Mouse (Mus musculus) liver, adult 2 months (tissue): ENCODE results near the gene Cdh23. TPM values are rescaled to one million over a fixed set of nuclear protein-coding genes. Genes with fewer than 3 reads are reported as not detected.
A peak's percentile ranks its signal among the peaks of the same experiment; 100 is the strongest.

Experiments used
- DNase-seq: peaks from one replicate; pipeline ENCODE4 v3.0.0-alpha.2; 2011; ENCODE audit warnings: low read depth, low spot score; ENCODE audit errors: extremely low read depth
- H3K27ac ChIP-seq: fragments of 200-500 bp; replicated peaks from 2 replicates; pipeline ENCODE4 v1.5.1; 2012; ENCODE audit warnings: low read depth, mild to moderate bottlenecking, control low read depth, inconsistent platforms, low read length; ENCODE audit not compliant: insufficient read depth
- H3K27me3 ChIP-seq: fragments of 200-500 bp; 2 replicates; pipeline ENCODE4 v1.6.1; 2012; ENCODE audit warnings: mild to moderate bottlenecking, moderate library complexity, low read length, inconsistent platforms; ENCODE audit not compliant: control insufficient read depth, insufficient read depth
- H3K36me3 ChIP-seq: fragments of 200-500 bp; 2 replicates; pipeline ENCODE4 v1.6.1; 2012; ENCODE audit warnings: low read length, inconsistent platforms; ENCODE audit not compliant: control insufficient read depth, insufficient read depth
- H3K4me1 ChIP-seq: fragments of 200-500 bp; 2 replicates; pipeline ENCODE4 v1.6.1; 2011; ENCODE audit warnings: low read length; ENCODE audit not compliant: control insufficient read depth, insufficient read depth
- H3K4me3 ChIP-seq: fragments of 200-500 bp; 2 replicates; pipeline ENCODE4 v1.5.1; 2011; ENCODE audit warnings: low read depth, mild to moderate bottlenecking, control low read depth, low read length, moderate library complexity; ENCODE audit not compliant: insufficient read depth
- H3K79me2 ChIP-seq: fragments of 200-500 bp; 2 replicates; pipeline ENCODE4 v1.6.1; 2012; ENCODE audit warnings: inconsistent platforms, mild to moderate bottlenecking, low read length, moderate library complexity; ENCODE audit not compliant: control insufficient read depth, insufficient read depth
- H3K9ac ChIP-seq: fragments of 200-500 bp; 2 replicates; pipeline ENCODE4 v1.6.1; 2012; ENCODE audit warnings: low read depth, mild to moderate bottlenecking, control low read depth, inconsistent platforms, low read length
- CTCF ChIP-seq: fragments of 200-500 bp; IDR thresholded peaks from 2 replicates; pipeline ENCODE4 v1.5.1; 2011; ENCODE audit warnings: low read depth, low read length, control low read depth
- POLR2A ChIP-seq: fragments of 200-500 bp; IDR thresholded peaks from 2 replicates; pipeline ENCODE4 v1.6.1; 2011; ENCODE audit warnings: low read length, control low read depth; ENCODE audit not compliant: insufficient read depth; ENCODE audit errors: extremely low read depth
- WGBS: fragments of 180-500 bp; shearing (Covaris S2); methylation state at CpG from one replicate; pipeline ENCODE4 v1.1.7; 2018; 5-methylcytosine and 5-hydroxymethylcytosine counted together
- polyA plus RNA-seq: library from polyadenylated mRNA; depleted of rRNA; stranded (reverse); fragments of >200 nt; gene quantifications from 2 replicates; pipeline ENCODE4 v1.2.3, GENCODE M21; 2012
- total RNA-seq: library from RNA; depleted of rRNA; stranded (reverse); fragments of >200 nt; gene quantifications from 2 replicates; pipeline ENCODE4 v1.2.3, GENCODE M21; 2014

Gene Cdh23
- total and polyA plus RNA-seq, 2 experiments = not detected

- Histone ChIP-seq H3K27ac (no peak overlapping the region), H3K79me2 (no peaks in the 10 kb centered on the region), H3K4me1 (no peaks in the 10 kb centered on the region), H3K9ac (no peak overlapping the region), H3K27me3 (no peaks in the 10 kb centered on the region), H3K4me3 (no peak overlapping the region), H3K36me3 (no peaks in the 10 kb centered on the region)
- no peak for TF ChIP-seq CTCF
- TF ChIP-seq POLR2A = no peak
- 11% methylated on average over 14 of the region's 14 CpGs for WGBS
- DNase-seq = no peak
Observed at GRCm38 (mm10) chr10:60536098-60536811, 160.0 kb downstream of the Cdh23 start.

GRCm38 (mm10) chr10:60532502-60532901 lies 163.8 kb downstream of the Cdh23 start:
- Histone ChIP-seq H3K27ac (no peak overlapping the region), H3K4me1 (no peaks in the 10 kb centered on the region), H3K27me3 (no peaks in the 10 kb centered on the region), H3K9ac (no peak overlapping the region), H3K4me3 (no peak overlapping the region), H3K36me3 (no peaks in the 10 kb centered on the region), H3K79me2 (no peaks in the 10 kb centered on the region)
- TF ChIP-seq CTCF = no peak
- TF ChIP-seq POLR2A = no peak
- 77% methylated on average over 4 of the region's 4 CpGs for WGBS
- no peak for DNase-seq

- Histone ChIP-seq H3K36me3 (no peaks in the 10 kb centered on the region), H3K4me3 (no peak overlapping the region), H3K9ac (no peak overlapping the region), H3K79me2 (no peaks in the 10 kb centered on the region), H3K27me3 (no peaks in the 10 kb centered on the region), H3K27ac (no peak overlapping the region), H3K4me1 (no peaks in the 10 kb centered on the region)
- WGBS = 47% methylated on average over 2 of the region's 2 CpGs
- peak; percentile 14 for DNase-seq
- TF ChIP-seq CTCF (peak; percentile 78), POLR2A (no peak)
Observed at GRCm38 (mm10) chr10:60531349-60531748, 164.9 kb downstream of the Cdh23 start.

GRCm38 (mm10) chr10:60530633-60531032 lies 165.7 kb downstream of the Cdh23 start:
- H3K27ac ChIP-seq = no peak overlapping the region
- H3K36me3 ChIP-seq = no peaks in the 10 kb centered on the region
- WGBS = 58% methylated on average over 10 of the region's 10 CpGs
- TF ChIP-seq CTCF (no peak), POLR2A (no peak)
- H3K4me3 ChIP-seq = no peak overlapping the region
- no peaks in the 10 kb centered on the region for H3K4me1 ChIP-seq
- H3K9ac ChIP-seq = no peak overlapping the region
- H3K27me3 ChIP-seq = no peaks in the 10 kb centered on the region
- H3K79me2 ChIP-seq = no peaks in the 10 kb centered on the region
- no peak for DNase-seq

GRCm38 (mm10) chr10:60527949-60528348 lies 168.3 kb downstream of the Cdh23 start:
- H3K27ac ChIP-seq = no peak overlapping the region
- WGBS = 70% methylated on average over 7 of the region's 7 CpGs
- TF ChIP-seq CTCF = no peak
- no peak for TF ChIP-seq POLR2A
- H3K36me3 ChIP-seq = no peaks in the 10 kb centered on the region
- no peak overlapping the region for H3K9ac ChIP-seq
- no peaks in the 10 kb centered on the region for H3K27me3 ChIP-seq
- no peaks in the 10 kb centered on the region for H3K4me1 ChIP-seq
- DNase-seq = no peak
- H3K79me2 ChIP-seq = no peaks in the 10 kb centered on the region
- no peak overlapping the region for H3K4me3 ChIP-seq

GRCm38 (mm10) chr10:60525081-60525480 lies 171.2 kb downstream of the Cdh23 start:
- TF ChIP-seq CTCF (no peak), POLR2A (no peak)
- DNase-seq = no peak
- H3K4me3 ChIP-seq = no peak overlapping the region
- H3K4me1 ChIP-seq = no peaks in the 10 kb centered on the region
- H3K79me2 ChIP-seq = no peaks in the 10 kb centered on the region
- H3K36me3 ChIP-seq = no peaks in the 10 kb centered on the region
- no peaks in the 10 kb centered on the region for H3K27me3 ChIP-seq
- no peak overlapping the region for H3K9ac ChIP-seq
- H3K27ac ChIP-seq = no peak overlapping the region
- WGBS = 78% methylated on average over 8 of the region's 8 CpGs
